Mouse (Mus musculus) macrophage (primary cell): ENCODE measurements around the gene Idh2. TPM values are rescaled to one million over a fixed set of nuclear protein-coding genes. Genes with fewer than 3 reads are reported as not detected.

ENCODE experiments used
- H3K27ac ChIP-seq: fragments of 350-480 bp; formaldehyde crosslinking; 2 replicates; pipeline ENCODE4 v1.9.0; 2021
- H3K36me3 ChIP-seq: fragments of 350-480 bp; formaldehyde crosslinking; 2 replicates; pipeline ENCODE4 v1.9.0; 2021; ENCODE audit errors: inconsistent target
- H3K4me3 ChIP-seq: fragments of 350-480 bp; formaldehyde crosslinking; 2 replicates; pipeline ENCODE4 v1.9.0; 2021; ENCODE audit errors: inconsistent target
- H3K79me2 ChIP-seq: fragments of 350-480 bp; formaldehyde crosslinking; 2 replicates; pipeline ENCODE4 v1.9.0; 2021; ENCODE audit errors: inconsistent target
- WGBS: methylation state at CpG from one replicate; pipeline ENCODE4 v1.1.7; 2026; ENCODE audit warnings: inconsistent platforms; ENCODE audit not compliant: missing documents; 5-methylcytosine and 5-hydroxymethylcytosine counted together
- polyA plus RNA-seq: library from polyadenylated mRNA; stranded (reverse); fragments of 250-400 nt; gene quantifications from 3 replicates; pipeline ENCODE4 v1.2.4, GENCODE M21; 2018; ENCODE audit warnings: inconsistent platforms

Gene Idh2
- polyA plus RNA-seq, 1 experiment from 2014 or later, result 88.0 TPM

DNA sequence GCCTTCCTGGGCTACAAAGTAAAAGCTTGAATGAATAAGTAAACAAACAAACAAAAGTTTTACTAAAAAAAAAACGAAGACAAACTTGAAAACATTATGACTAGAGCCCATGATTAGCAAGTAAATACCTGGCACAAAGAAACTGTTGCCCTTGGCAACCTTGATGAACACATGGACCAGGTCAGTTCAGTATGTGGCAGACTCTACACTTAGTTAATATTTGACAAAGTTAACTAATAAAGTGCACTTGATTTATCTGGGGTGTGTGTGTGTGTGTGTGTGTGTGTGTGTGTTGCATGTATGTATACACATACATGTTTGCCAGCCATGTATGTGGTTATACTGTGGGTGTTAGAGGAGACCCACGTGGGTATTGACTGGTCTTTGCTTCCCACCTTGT is 65.4 kb downstream of the Idh2 start:
- peaks cover 100% of the 10 kb centered on the region for H3K79me2 ChIP-seq
- 51% methylated on average over 2 of the region's 2 CpGs for WGBS
- no peak overlapping the region for H3K27ac ChIP-seq
- no peak overlapping the region for H3K4me3 ChIP-seq
- peaks cover 7% of the 10 kb centered on the region; the same call in 1 of the 2 replicates for H3K36me3 ChIP-seq

DNA sequence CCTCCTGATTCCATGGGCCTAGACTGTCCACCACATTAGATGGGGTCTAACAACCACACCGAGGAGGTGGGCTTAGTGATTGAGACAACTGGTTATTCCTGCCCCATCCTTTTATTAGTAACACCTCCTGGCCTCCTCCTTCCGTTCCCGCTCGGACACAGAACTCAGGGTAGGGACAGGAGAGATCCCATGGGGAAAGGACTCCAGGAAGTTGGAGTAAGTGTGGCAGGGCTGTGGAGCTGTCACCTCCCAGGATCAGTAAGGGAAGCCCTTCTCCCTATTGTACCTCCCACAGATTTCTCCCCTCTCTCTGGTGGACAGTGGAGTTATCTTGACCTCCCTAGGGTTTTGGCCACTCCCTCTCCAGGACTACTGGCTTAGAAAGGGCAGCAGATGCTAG is 68.2 kb downstream of the Idh2 start:
- no peak overlapping the region for H3K27ac ChIP-seq
- peaks cover 1% of the 10 kb centered on the region; the same call in 1 of the 2 replicates for H3K36me3 ChIP-seq
- 84% methylated on average over 4 of the region's 4 CpGs for WGBS
- H3K79me2 ChIP-seq, result peaks cover 99% of the 10 kb centered on the region
- no peak overlapping the region for H3K4me3 ChIP-seq

Other genes starting within 250 kb of the Idh2 start
- gene Ap3s2, start 194.7 kb downstream of the Idh2 start, polyA plus RNA-seq, result 9.2 to 13.3 TPM (median 12.1 TPM) in 3 replicates
- gene Arpin, start 180.0 kb downstream of the Idh2 start, polyA plus RNA-seq, result 3.9 to 6.0 TPM (median 5.8 TPM) in 3 replicates
- 33.7 to 69.0 TPM (median 50.1 TPM) in 3 replicates for gene Zfp710, start 90.6 kb downstream of the Idh2 start, polyA plus RNA-seq
- 6.0 to 23.1 TPM (median 10.0 TPM) in 3 replicates for gene Sema4b, start 71.4 kb upstream of the Idh2 start, polyA plus RNA-seq
- gene Cib1, start 117.4 kb upstream of the Idh2 start, polyA plus RNA-seq, result 28.5 to 81.1 TPM (median 68.2 TPM) in 3 replicates
- 2.7 to 3.2 TPM (median 3.1 TPM) in 3 replicates for gene Gdpgp1, start 117.5 kb upstream of the Idh2 start, polyA plus RNA-seq
- 0.06 to 0.07 TPM in 2 of 3 replicates, not detected in the other for gene Ttll13, start 131.0 kb upstream of the Idh2 start, polyA plus RNA-seq
- gene Ngrn, start 145.8 kb upstream of the Idh2 start, polyA plus RNA-seq, result 10.5 to 19.3 TPM (median 14.7 TPM) in 3 replicates
- 9.4 to 14.3 TPM (median 12.9 TPM) in 3 replicates for gene Vps33b, start 154.3 kb upstream of the Idh2 start, polyA plus RNA-seq
- gene Prc1, start 179.1 kb upstream of the Idh2 start, polyA plus RNA-seq, result 2.1 to 15.2 TPM (median 9.7 TPM) in 3 replicates
- 2.3 to 2.8 TPM (median 2.4 TPM) in 3 replicates for gene Rccd1, start 209.1 kb upstream of the Idh2 start, polyA plus RNA-seq
- 14.3 to 19.5 TPM (median 16.2 TPM) in 3 replicates for gene Unc45a, start 225.6 kb upstream of the Idh2 start, polyA plus RNA-seq
- gene Hddc3, start 227.7 kb upstream of the Idh2 start, polyA plus RNA-seq, result 6.0 to 14.5 TPM (median 10.1 TPM) in 3 replicates